Mouse (Mus musculus): ENCODE measurements around the gene Ier5. TPM values are rescaled to one million over a fixed set of nuclear protein-coding genes. Genes with fewer than 3 reads are reported as not detected.

Ier5 gene
- total RNA-seq, 2 experiments from 2014 or later = 36.8 to 37.1 TPM

- DNase-seq (ENCODE audit: low spot score in 2 of 2) = no peak
- intact Hi-C loops (cut with DNase I) = no loop called here
Observed at GRCm38 (mm10) chr1:155107843-155108242, 8.4 kb upstream of the Ier5 start.

- DNase-seq (ENCODE audit: low spot score in 2 of 2) = no peak
- intact Hi-C loops (cut with DNase I) = no loop called here
Observed at GRCm38 (mm10) chr1:155106310-155106709, 6.9 kb upstream of the Ier5 start.

GRCm38 (mm10) chr1:155103991-155104390 lies 4.6 kb upstream of the Ier5 start:
- intact Hi-C loops (cut with DNase I) = no loop called here
- DNase-seq (ENCODE audit: low spot score in 2 of 2) = no peak

- no peak for DNase-seq (ENCODE audit: low spot score in 2 of 2)
- intact Hi-C loops (cut with DNase I) = no loop called here
Observed at GRCm38 (mm10) chr1:155102631-155103030, 3.2 kb upstream of the Ier5 start.

GRCm38 (mm10) chr1:155098486-155099279 lies 753 bp downstream of the Ier5 start:
- intact Hi-C loops (cut with DNase I) = loop anchor here (1.0 to 5.0 kb wide), 3 partner anchors 49 to 119 kb away; partner anchors contain the start of gene Stx6
- DNase-seq (ENCODE audit: low spot score in 2 of 2) = peak; percentile 49 to 65

- DNase-seq (ENCODE audit: low spot score in 2 of 2) = peak in 1 of 2 experiments; percentile 37
- intact Hi-C loops (cut with DNase I) = loop anchor here (5.0 kb wide), 2 partner anchors 59 to 119 kb away; partner anchors contain the start of gene Stx6
Observed at GRCm38 (mm10) chr1:155097931-155098485, 1.4 kb downstream of the Ier5 start.

GRCm38 (mm10) chr1:155097354-155097753 lies 2.1 kb downstream of the Ier5 start:
- intact Hi-C loops (cut with DNase I) = loop anchor here (5.0 kb wide), 2 partner anchors 60 to 120 kb away; partner anchors contain the start of gene Stx6
- no peak for DNase-seq (ENCODE audit: low spot score in 2 of 2)

GRCm38 (mm10) chr1:155096620-155097261 lies 2.7 kb downstream of the Ier5 start:
- DNase-seq (ENCODE audit: low spot score in 2 of 2) = no peak
- intact Hi-C loops (cut with DNase I) = loop anchor here (5.0 kb wide), 2 partner anchors 61 to 121 kb away; partner anchors contain the start of gene Stx6

GRCm38 (mm10) chr1:155093971-155094707 lies 5.3 kb downstream of the Ier5 start:
- intact Hi-C loops (cut with DNase I) = no loop called here
- DNase-seq (ENCODE audit: low spot score in 2 of 2) = no peak

GRCm38 (mm10) chr1:155093145-155093791 lies 6.2 kb downstream of the Ier5 start:
- no peak for DNase-seq (ENCODE audit: low spot score in 2 of 2)
- intact Hi-C loops (cut with DNase I) = no loop called here

GRCm38 (mm10) chr1:155091842-155092800 lies 7.3 kb downstream of the Ier5 start:
- peak; percentile 65 to 77 for DNase-seq (ENCODE audit: low spot score in 2 of 2)
- intact Hi-C loops (cut with DNase I) = no loop called here

- intact Hi-C loops (cut with DNase I) = no loop called here
- peak; percentile 48 to 72 for DNase-seq (ENCODE audit: low spot score in 2 of 2)
Observed at GRCm38 (mm10) chr1:155091374-155091841, 8.0 kb downstream of the Ier5 start.

GRCm38 (mm10) chr1:155090736-155091135 lies 8.7 kb downstream of the Ier5 start:
- no peak for DNase-seq (ENCODE audit: low spot score in 2 of 2)
- intact Hi-C loops (cut with DNase I) = no loop called here

GRCm38 (mm10) chr1:155090327-155090726 lies 9.1 kb downstream of the Ier5 start:
- intact Hi-C loops (cut with DNase I) = no loop called here
- DNase-seq (ENCODE audit: low spot score in 2 of 2) = no peak

GRCm38 (mm10) chr1:155088847-155089603 lies 10.4 kb downstream of the Ier5 start:
- no peak for DNase-seq (ENCODE audit: low spot score in 2 of 2)
- intact Hi-C loops (cut with DNase I) = no loop called here

GRCm38 (mm10) chr1:155088046-155088445 lies 11.4 kb downstream of the Ier5 start:
- no peak for DNase-seq (ENCODE audit: low spot score in 2 of 2)

GRCm38 (mm10) chr1:155086893-155087292 lies 12.5 kb downstream of the Ier5 start:
- intact Hi-C loops (cut with DNase I) = no loop called here
- peak; percentile 42 to 55 for DNase-seq (ENCODE audit: low spot score in 2 of 2)

More at GRCm38 (mm10) chr1:155088046-155088445, 11.4 kb downstream of the Ier5 start:
- intact Hi-C loops (cut with DNase I) = no loop called here

Data from left cerebral cortex, postnatal 14 days (tissue).